Mouse (Mus musculus) stomach, postnatal 0 days (tissue): ENCODE measurements at regions not wholly inside any gene's neighbourhood (a gene's known extent, or its start where the extent isn't known, plus 50 kb on each side); places are given as distances from the start of the nearest gene placed in this dataset.
"Not testable (repeated sequence)": the region's sequence is repeated elsewhere in the genome, so short reads cannot be mapped to it uniquely, and the experiment has no call there.

Experiments
- CTCF ChIP-seq: IDR thresholded peaks from 2 replicates; pipeline ENCODE4 v1.5.1; 2016; ENCODE audit warnings: antibody characterized with exemption, low read depth, mild to moderate bottlenecking, moderate library complexity
- EP300 ChIP-seq: optimal IDR thresholded peaks from 2 replicates; pipeline ENCODE3; 2016; ENCODE audit warnings: antibody characterized with exemption

DNA sequence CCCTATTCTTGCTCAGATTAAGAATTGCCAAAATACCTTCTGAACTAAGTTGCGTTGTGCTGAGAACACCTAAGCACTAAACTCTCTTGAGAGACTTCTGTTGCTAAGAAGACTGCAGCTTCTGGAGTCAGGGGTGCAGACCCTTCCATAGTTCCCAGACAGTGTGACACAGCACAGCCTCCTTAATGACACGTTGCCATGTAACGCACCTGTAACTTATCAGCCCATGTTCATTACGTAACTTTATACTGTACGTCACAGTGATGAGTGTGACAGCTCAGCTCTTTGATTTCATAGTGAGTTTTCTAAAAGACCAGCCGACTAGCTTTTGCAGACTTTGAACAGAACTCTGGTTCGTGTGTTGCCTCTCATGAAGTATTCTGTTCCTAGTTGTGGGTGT lies 257.8 kb downstream of the AI429214 start:
- not testable (repeated sequence) for TF ChIP-seq CTCF, EP300
